In genomic region chr4:63752687-63753523, GRCm38 (mm10) we compare ENCODE assay signal across 8 mouse cellular contexts. TPM values are rescaled to one million over a fixed set of nuclear protein-coding genes. Genes with fewer than 3 reads are reported as not detected.
DNase-seq lines count a peak whose midpoint lies in the region; ATAC-seq and TF ChIP-seq lines count a peak whose summit lies in the region.

No protein-coding gene starts in this region.

- H3K9ac ChIP-seq in intestine, postnatal 0 days (ENCODE audit: low read depth, low read length): no peak overlapping the region
- H3K9ac ChIP-seq in limb, embryonic 13.5 days: no peak overlapping the region

- H3K4me2 ChIP-seq in intestine, postnatal 0 days (replicated peaks; ENCODE audit: low read depth): no peak overlapping the region
- H3K4me2 ChIP-seq in limb, embryonic 13.5 days (replicated peaks): no peak overlapping the region

- peak; percentile 52; the same call in 1 of the 2 replicates for TF ChIP-seq CTCF in embryonic fibroblast, embryonic 13.5 days (IDR thresholded peaks at IDR 0.05; ENCODE audit: borderline replicate concordance, insufficient read depth, low read length)
- peak; percentile 65 for TF ChIP-seq CTCF in intestine, postnatal 0 days (IDR thresholded peaks at IDR 0.05; ENCODE audit: low read depth)

- H3K4me3 ChIP-seq in embryonic fibroblast, embryonic 13.5 days (ENCODE audit: insufficient read depth, low read length): no peak overlapping the region
- no peak overlapping the region for H3K4me3 ChIP-seq in intestine, postnatal 0 days (ENCODE audit: low read depth, low read length)
- H3K4me3 ChIP-seq in limb, embryonic 13.5 days: no peak overlapping the region

- H3K27ac ChIP-seq in embryonic fibroblast, embryonic 13.5 days (ENCODE audit: insufficient read depth, low read length): peak overlapping the region; percentile 59
- no peak overlapping the region for H3K27ac ChIP-seq in intestine, postnatal 0 days (ENCODE audit: low read depth, low read length)
- H3K27ac ChIP-seq in limb, embryonic 13.5 days: no peak overlapping the region

- H3K36me3 ChIP-seq in intestine, postnatal 0 days (ENCODE audit: control insufficient read depth, insufficient read depth): no peaks in the 10 kb centered on the region
- H3K36me3 ChIP-seq in limb, embryonic 13.5 days: no peaks in the 10 kb centered on the region

- WGBS in intestine, postnatal 0 days: 53% methylated on average over 16 of the region's 16 CpGs
- WGBS in limb, embryonic 13.5 days: 45% methylated on average over 16 of the region's 16 CpGs

- ATAC-seq in intestine, postnatal 0 days: no peak
- 0 out of 2 replicates have a peak, but pooled peaks have one; percentile 28 for ATAC-seq in limb, embryonic 13.5 days (ENCODE audit: low FRiP score, low read depth)

- peaks cover 11% of the 10 kb centered on the region; the same call in 1 of the 2 replicates for H3K4me1 ChIP-seq in embryonic fibroblast, embryonic 13.5 days (ENCODE audit: control insufficient read depth, insufficient read depth, low read length)
- no peaks in the 10 kb centered on the region for H3K4me1 ChIP-seq in intestine, postnatal 0 days (replicated peaks; ENCODE audit: control insufficient read depth, insufficient read depth, low read length)
- H3K4me1 ChIP-seq in limb, embryonic 13.5 days: peaks cover 15% of the 10 kb centered on the region

- DNase-seq in heart, adult 11 months: peak; percentile 89
- no peak for DNase-seq in heart, postnatal 25 days (ENCODE audit: low spot score)
- DNase-seq in Muller cell, postnatal 12 days (ENCODE audit: inconsistent ontology term): peak; percentile 91
- DNase-seq in retina, postnatal 1 day: peak; percentile 35
- DNase-seq in gastrocnemius, adult 8-10 months (ENCODE audit: low spot score in 2 of 2): no peak

- TF ChIP-seq POLR2A in embryonic fibroblast, embryonic 13.5 days (IDR thresholded peaks at IDR 0.05; ENCODE audit: low read depth, low read length): no peak

- no peaks in the 10 kb centered on the region for H3K9me3 ChIP-seq in intestine, postnatal 0 days (ENCODE audit: control insufficient read depth)
- no peaks in the 10 kb centered on the region for H3K9me3 ChIP-seq in limb, embryonic 13.5 days

- no peaks in the 10 kb centered on the region for H3K27me3 ChIP-seq in intestine, postnatal 0 days (replicated peaks; ENCODE audit: control insufficient read depth, insufficient read depth, low read length)
- no peaks in the 10 kb centered on the region for H3K27me3 ChIP-seq in limb, embryonic 13.5 days

- intact Hi-C loops in heart, postnatal 25 days (cut with DNase I): no loop called here

RNA-seq across cellular contexts. Expression of gene Tnfsf15, which starts 8.0 kb away (rescaled TPM):
- not detected for total RNA-seq in heart, postnatal 25 days (2021)
- 2.5 and 3.3 TPM in 2 replicates for polyA plus RNA-seq in embryonic fibroblast, embryonic 13.5 days (2011; ENCODE audit: insufficient read length, low read depth, missing spikeins)
- 0.07 and 0.09 TPM in 2 replicates for polyA plus RNA-seq in intestine, postnatal 0 days (2015; fragmentation: Nextera tagmentation; extraction: Ambion mirVana)
- polyA plus RNA-seq in limb, embryonic 13.5 days (2015; fragmentation: Nextera tagmentation; extraction: Ambion mirVana): 0.08 and 0.15 TPM in 2 replicates
- total RNA-seq in gastrocnemius, adult 8-10 months (2022): under 1 TPM in 1 of 4 experiments, not detected in 3; 0.09 TPM

Comparison
In these comparisons a context has a peak if more than half of its experiments do, and no peak if none do; other contexts are left out.
1. DNase-seq: peak in heart, adult 11 months (single experiment), Muller cell, postnatal 12 days (single experiment) and retina, postnatal 1 day (single experiment); none in heart, postnatal 25 days (single experiment) and gastrocnemius, adult 8-10 months (0 of 2).